Mouse (Mus musculus) myocyte (in vitro differentiated cells): ENCODE data around the gene Rbm5.

Source experiments
- CEBPB ChIP-seq: IDR thresholded peaks from 2 replicates; pipeline ENCODE4 v1.6.1; 2011; ENCODE audit warnings: mild to moderate bottlenecking, moderate library complexity; ENCODE audit not compliant: poor library complexity, insufficient read depth, severe bottlenecking
- E2F4 ChIP-seq: IDR thresholded peaks from one replicate; pipeline ENCODE4 v1.6.1; 2011; ENCODE audit warnings: mild to moderate bottlenecking, control low read depth, moderate library complexity; ENCODE audit not compliant: insufficient read depth
- MAX ChIP-seq: IDR thresholded peaks from one replicate; pipeline ENCODE4 v1.6.1; 2011; ENCODE audit warnings: low read depth, mild to moderate bottlenecking, control low read depth
- MYOD1 ChIP-seq, 3 experiments: IDR thresholded peaks; one replicate each; pipeline ENCODE4 v1.6.1; 2011; ENCODE audit warnings: control low read depth in 2 of 3, low read depth in 2 of 3, mild to moderate bottlenecking in 2 of 3, moderate library complexity in 1 of 3; ENCODE audit not compliant: insufficient read length in 2 of 3, control insufficient read depth in 1 of 3
- MYOG ChIP-seq, 3 experiments: IDR thresholded peaks; one replicate each; pipeline ENCODE4 v1.6.1; 2011; ENCODE audit warnings: control low read depth in 2 of 3, low read depth in 2 of 3, mild to moderate bottlenecking in 2 of 3; ENCODE audit not compliant: insufficient read length in 2 of 3, control insufficient read depth in 1 of 3, insufficient read depth in 1 of 3
- POLR2A ChIP-seq: IDR thresholded peaks from one replicate; pipeline ENCODE4 v1.6.1; 2011; ENCODE audit warnings: low read depth, mild to moderate bottlenecking, control low read depth, moderate library complexity; ENCODE audit not compliant: insufficient read length
- POLR2AphosphoS2 ChIP-seq: IDR thresholded peaks from one replicate; pipeline ENCODE4 v1.6.1; 2011; ENCODE audit warnings: low read depth, control low read depth; ENCODE audit not compliant: insufficient read length
- SRF ChIP-seq: IDR thresholded peaks from one replicate; pipeline ENCODE4 v1.6.1; 2011; ENCODE audit warnings: low read depth; ENCODE audit not compliant: control insufficient read depth, insufficient read length
- TCF12 ChIP-seq: IDR thresholded peaks from one replicate; pipeline ENCODE4 v1.6.1; 2011; ENCODE audit warnings: mild to moderate bottlenecking, control low read depth; ENCODE audit not compliant: poor library complexity, insufficient read depth, severe bottlenecking
- TCF3 ChIP-seq: IDR thresholded peaks from one replicate; pipeline ENCODE4 v1.6.1; 2011; ENCODE audit warnings: low read depth, control low read depth; ENCODE audit not compliant: insufficient read length
- USF1 ChIP-seq: IDR thresholded peaks from one replicate; pipeline ENCODE4 v1.6.1; 2011; ENCODE audit warnings: low read depth, mild to moderate bottlenecking, control low read depth, moderate library complexity

GRCm38 (mm10) chr9:107697811-107698521 lies 72.8 kb downstream of the Rbm5 start:
- TF ChIP-seq MAX (no peak), POLR2A (no peak), POLR2AphosphoS2 (no peak), USF1 (no peak), MYOD1 (IDR thresholded peaks at IDR 0.05; ENCODE audit: control insufficient read depth in 1 of 3, insufficient read length in 2 of 3, low read depth in 2 of 3) (no peak), CEBPB (no peak), TCF12 (no peak), MYOG (IDR thresholded peaks at IDR 0.05; ENCODE audit: control insufficient read depth in 1 of 3, insufficient read depth in 1 of 3, insufficient read length in 2 of 3, low read depth in 2 of 3) (no peak), E2F4 (no peak), TCF3 (no peak), SRF (no peak)
